Mouse (Mus musculus) embryonic facial prominence, embryonic 12.5 days (tissue): ENCODE measurements around the gene Naaladl2. TPM values are rescaled to one million over a fixed set of nuclear protein-coding genes. Genes with fewer than 3 reads are reported as not detected.

Experiments
- ATAC-seq: fragments of 200-750 bp; cut with Nextera tagmentation; 2 replicates; pipeline ENCODE4 v1.8.0; 2017; ENCODE audit not compliant: insufficient number of reproducible peaks, insufficient read depth, low FRiP score, low TSS enrichment
- H3K27ac ChIP-seq: fragments of 300-500 bp; sonication (generic); 2 replicates; pipeline ENCODE4 v1.5.1; 2016; ENCODE audit warnings: mild to moderate bottlenecking
- H3K27me3 ChIP-seq: fragments of 300-500 bp; sonication (generic); 2 replicates; pipeline ENCODE4 v1.6.1; 2016; ENCODE audit warnings: mild to moderate bottlenecking, moderate library complexity
- H3K36me3 ChIP-seq: fragments of 300-500 bp; sonication (generic); 2 replicates; pipeline ENCODE4 v1.6.1; 2016; ENCODE audit warnings: mild to moderate bottlenecking
- H3K4me1 ChIP-seq: fragments of 300-500 bp; sonication (generic); 2 replicates; pipeline ENCODE4 v1.6.1; 2016
- H3K4me2 ChIP-seq: fragments of 300-500 bp; sonication (generic); replicated peaks from 2 replicates; pipeline ENCODE4 v1.6.1; 2016; ENCODE audit warnings: mild to moderate bottlenecking, moderate library complexity
- H3K4me3 ChIP-seq: fragments of 300-500 bp; sonication (generic); 2 replicates; pipeline ENCODE4 v1.5.1; 2016; ENCODE audit warnings: mild to moderate bottlenecking
- H3K9ac ChIP-seq: fragments of 300-500 bp; sonication (generic); 2 replicates; pipeline ENCODE4 v1.6.1; 2016; ENCODE audit warnings: mild to moderate bottlenecking, moderate library complexity
- H3K9me3 ChIP-seq: fragments of 300-500 bp; sonication (generic); 2 replicates; pipeline ENCODE4 v1.6.1; 2016; ENCODE audit warnings: mild to moderate bottlenecking, moderate library complexity
- WGBS: fragments of 180-500 bp; shearing (Covaris S2); methylation state at CpG from one replicate; pipeline ENCODE4 v1.1.7; 2016; 5-methylcytosine and 5-hydroxymethylcytosine counted together
- polyA plus RNA-seq: library from polyadenylated mRNA; unstranded; fragments of >200 nt; fragmentation: Nextera tagmentation; extraction: Ambion mirVana; gene quantifications from 2 replicates; pipeline ENCODE4 v1.2.1, GENCODE M21; 2016

Naaladl2 gene
- polyA plus RNA-seq, 1 experiment from 2014 or later: 2.2 TPM

GRCm38 (mm10) chr3:24001741-24002140 lies 1142.3 kb downstream of the Naaladl2 start:
- Histone ChIP-seq H3K27me3 (no peaks in the 10 kb centered on the region), H3K4me2 (no peak overlapping the region), H3K4me3 (no peak overlapping the region), H3K4me1 (no peaks in the 10 kb centered on the region), H3K9me3 (no peaks in the 10 kb centered on the region), H3K9ac (no peak overlapping the region), H3K36me3 (no peaks in the 10 kb centered on the region), H3K27ac (no peak overlapping the region)
- WGBS: 83% methylated on average over 1 of the region's 1 CpGs
- ATAC-seq: no peak

GRCm38 (mm10) chr3:23973727-23974126 lies 1170.3 kb downstream of the Naaladl2 start:
- Histone ChIP-seq H3K4me1 (no peaks in the 10 kb centered on the region), H3K4me2 (no peak overlapping the region), H3K27ac (no peak overlapping the region), H3K9me3 (no peaks in the 10 kb centered on the region), H3K4me3 (no peak overlapping the region), H3K36me3 (no peaks in the 10 kb centered on the region), H3K27me3 (no peaks in the 10 kb centered on the region), H3K9ac (no peak overlapping the region)
- WGBS: 75% methylated on average over 1 of the region's 1 CpGs
- ATAC-seq: no peak

- no peak overlapping the region for H3K9ac ChIP-seq
- H3K4me3 ChIP-seq: no peak overlapping the region
- 78% methylated on average over 4 of the region's 4 CpGs for WGBS
- H3K36me3 ChIP-seq: no peaks in the 10 kb centered on the region
- no peak overlapping the region for H3K27ac ChIP-seq
- no peaks in the 10 kb centered on the region for H3K9me3 ChIP-seq
- ATAC-seq: no peak
- H3K4me1 ChIP-seq: no peaks in the 10 kb centered on the region
- H3K27me3 ChIP-seq: no peaks in the 10 kb centered on the region
- H3K4me2 ChIP-seq: no peak overlapping the region
These were observed 1171.1 kb downstream of the Naaladl2 start for GRCm38 (mm10) chr3:23972747-23973667.

GRCm38 (mm10) chr3:23962961-23963621 lies 1181.0 kb downstream of the Naaladl2 start:
- Histone ChIP-seq H3K4me3 (no peak overlapping the region), H3K9ac (no peak overlapping the region), H3K4me1 (no peaks in the 10 kb centered on the region), H3K27me3 (no peaks in the 10 kb centered on the region), H3K4me2 (no peak overlapping the region), H3K36me3 (no peaks in the 10 kb centered on the region), H3K27ac (no peak overlapping the region), H3K9me3 (no peaks in the 10 kb centered on the region)
- ATAC-seq: no peak

GRCm38 (mm10) chr3:23946182-23946581 lies 1197.9 kb downstream of the Naaladl2 start:
- H3K4me3 ChIP-seq: no peak overlapping the region
- no peaks in the 10 kb centered on the region for H3K27me3 ChIP-seq
- no peak for ATAC-seq
- 85% methylated on average over 2 of the region's 2 CpGs for WGBS
- no peaks in the 10 kb centered on the region for H3K4me1 ChIP-seq
- H3K9me3 ChIP-seq: no peaks in the 10 kb centered on the region
- H3K4me2 ChIP-seq: no peak overlapping the region
- no peak overlapping the region for H3K9ac ChIP-seq
- no peaks in the 10 kb centered on the region for H3K36me3 ChIP-seq
- no peak overlapping the region for H3K27ac ChIP-seq

- no peak overlapping the region for H3K27ac ChIP-seq
- H3K27me3 ChIP-seq: no peaks in the 10 kb centered on the region
- H3K9ac ChIP-seq: no peak overlapping the region
- H3K4me3 ChIP-seq: no peak overlapping the region
- H3K4me2 ChIP-seq: no peak overlapping the region
- H3K36me3 ChIP-seq: no peaks in the 10 kb centered on the region
- H3K9me3 ChIP-seq: no peaks in the 10 kb centered on the region
- H3K4me1 ChIP-seq: no peaks in the 10 kb centered on the region
- no peak for ATAC-seq
- WGBS: 68% methylated on average over 5 of the region's 5 CpGs
These were observed 1206.8 kb downstream of the Naaladl2 start for GRCm38 (mm10) chr3:23937299-23937698.

GRCm38 (mm10) chr3:23928097-23928496 lies 1216.0 kb downstream of the Naaladl2 start:
- no peak overlapping the region for H3K27ac ChIP-seq
- no peaks in the 10 kb centered on the region for H3K9me3 ChIP-seq
- 72% methylated on average over 4 of the region's 4 CpGs for WGBS
- no peak overlapping the region for H3K4me2 ChIP-seq
- H3K27me3 ChIP-seq: no peaks in the 10 kb centered on the region
- no peaks in the 10 kb centered on the region for H3K36me3 ChIP-seq
- H3K4me1 ChIP-seq: no peaks in the 10 kb centered on the region
- no peak for ATAC-seq
- no peak overlapping the region for H3K4me3 ChIP-seq
- H3K9ac ChIP-seq: no peak overlapping the region

- Histone ChIP-seq H3K4me3 (no peak overlapping the region), H3K4me2 (no peak overlapping the region), H3K27me3 (no peaks in the 10 kb centered on the region), H3K9ac (no peak overlapping the region), H3K9me3 (no peaks in the 10 kb centered on the region), H3K36me3 (no peaks in the 10 kb centered on the region), H3K4me1 (no peaks in the 10 kb centered on the region), H3K27ac (no peak overlapping the region)
- no peak for ATAC-seq
- WGBS: 74% methylated on average over 1 of the region's 1 CpGs
These were observed 1236.4 kb downstream of the Naaladl2 start for GRCm38 (mm10) chr3:23907682-23908081.

GRCm38 (mm10) chr3:23865688-23866087 lies 1278.4 kb downstream of the Naaladl2 start:
- Histone ChIP-seq H3K27ac (no peak overlapping the region), H3K9ac (no peak overlapping the region), H3K4me2 (no peak overlapping the region), H3K36me3 (no peaks in the 10 kb centered on the region), H3K4me1 (no peaks in the 10 kb centered on the region), H3K4me3 (no peak overlapping the region), H3K9me3 (no peaks in the 10 kb centered on the region), H3K27me3 (no peaks in the 10 kb centered on the region)
- WGBS: 79% methylated on average over 1 of the region's 1 CpGs
- ATAC-seq: no peak

- Histone ChIP-seq H3K9me3 (no peaks in the 10 kb centered on the region), H3K9ac (no peak overlapping the region), H3K4me2 (no peak overlapping the region), H3K27me3 (no peaks in the 10 kb centered on the region), H3K4me3 (no peak overlapping the region), H3K36me3 (no peaks in the 10 kb centered on the region), H3K4me1 (no peaks in the 10 kb centered on the region), H3K27ac (no peak overlapping the region)
- 52% methylated on average over 1 of the region's 1 CpGs for WGBS
- no peak for ATAC-seq
These were observed 1286.8 kb downstream of the Naaladl2 start for GRCm38 (mm10) chr3:23857275-23857674.

- Histone ChIP-seq H3K9me3 (no peaks in the 10 kb centered on the region), H3K9ac (no peak overlapping the region), H3K4me3 (no peak overlapping the region), H3K4me2 (no peak overlapping the region), H3K27me3 (no peaks in the 10 kb centered on the region), H3K36me3 (no peaks in the 10 kb centered on the region), H3K27ac (no peak overlapping the region), H3K4me1 (no peaks in the 10 kb centered on the region)
- ATAC-seq: no peak
These were observed 1326.5 kb downstream of the Naaladl2 start for GRCm38 (mm10) chr3:23817585-23817984.

- Histone ChIP-seq H3K27ac (no peak overlapping the region), H3K4me1 (no peaks in the 10 kb centered on the region), H3K4me3 (no peak overlapping the region), H3K9ac (no peak overlapping the region), H3K36me3 (no peaks in the 10 kb centered on the region), H3K27me3 (no peaks in the 10 kb centered on the region), H3K4me2 (no peak overlapping the region), H3K9me3 (no peaks in the 10 kb centered on the region)
- 92% methylated on average over 1 of the region's 1 CpGs for WGBS
- ATAC-seq: no peak
These were observed 1385.3 kb downstream of the Naaladl2 start for GRCm38 (mm10) chr3:23758746-23759145.
